Mouse (Mus musculus) spleen, adult 2 months (tissue): ENCODE measurements around the gene Dcaf10.

Experiments
- CTCF ChIP-seq: fragments of 200-500 bp; IDR thresholded peaks from 2 replicates; pipeline ENCODE4 v1.5.1; 2011; ENCODE audit warnings: mild to moderate bottlenecking, inconsistent platforms; ENCODE audit not compliant: insufficient read depth, insufficient read length, insufficient replicate concordance; ENCODE audit errors: extremely low read depth
- POLR2A ChIP-seq: fragments of 200-500 bp; IDR thresholded peaks from 2 replicates; pipeline ENCODE4 v1.6.1; 2011; ENCODE audit warnings: low read depth, low read length, inconsistent platforms

DNA sequence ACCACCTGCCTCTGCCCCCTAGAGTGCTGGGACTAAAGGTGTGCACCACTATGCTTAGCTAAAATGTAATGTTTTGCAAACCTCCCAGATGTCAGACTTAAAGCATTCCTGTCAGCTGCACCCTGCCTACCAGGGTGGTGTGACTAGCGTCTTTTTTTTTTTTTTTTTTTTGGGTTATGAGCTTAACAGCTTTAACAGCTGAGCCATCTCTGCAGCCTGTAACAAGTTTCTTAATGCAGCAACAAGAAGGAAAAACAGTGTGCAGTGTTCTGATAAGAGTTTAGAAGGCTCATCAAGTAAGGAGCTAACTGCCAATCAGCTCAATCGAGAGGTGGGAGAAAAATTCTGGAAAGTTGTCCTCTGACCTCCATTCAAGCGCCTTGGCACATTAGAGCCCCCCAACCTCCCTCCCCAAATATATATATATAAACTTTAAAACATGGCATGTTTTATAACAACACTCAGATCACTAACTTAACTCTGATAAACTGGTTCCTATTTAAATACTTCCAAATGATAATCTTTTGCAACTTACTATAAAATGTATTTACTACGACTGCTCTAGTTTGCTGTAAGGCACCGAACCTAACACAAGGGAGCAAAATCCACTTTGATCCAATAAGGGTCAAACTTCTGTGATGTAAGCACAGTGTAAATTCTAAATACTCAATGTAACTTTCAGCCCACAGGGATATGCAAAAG is 65.3 kb downstream of the Dcaf10 start:
- TF ChIP-seq CTCF (no peak), POLR2A (no peak)
